Mouse (Mus musculus): ENCODE measurements around the gene Ube2f. TPM values are rescaled to one million over a fixed set of nuclear protein-coding genes. Genes with fewer than 3 reads are reported as not detected.

Ube2f gene
- polyA plus RNA-seq, 1 experiment from 2014 or later = 55.5 TPM

DNA sequence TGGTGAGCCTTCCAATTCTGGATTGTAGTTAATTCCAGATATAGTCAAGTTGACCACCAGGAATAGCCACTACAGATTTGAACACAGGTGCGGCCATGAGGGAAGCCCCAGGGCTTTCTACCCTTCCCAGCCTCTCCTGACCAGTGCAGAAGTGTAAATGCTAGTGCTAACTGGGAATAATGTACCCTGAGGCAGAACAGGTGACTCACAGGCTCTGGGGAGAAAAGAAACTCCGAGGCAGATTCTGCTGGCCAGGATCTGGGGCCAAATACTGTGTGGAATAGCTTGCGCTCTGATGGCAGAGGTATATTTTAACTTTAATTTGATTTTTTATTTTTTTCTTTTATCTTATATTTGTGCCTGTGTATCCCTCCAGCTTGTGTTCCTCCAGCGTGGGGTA is 54.5 kb downstream of the Ube2f start:
- Histone ChIP-seq H3K36me3 (ENCODE audit: control insufficient read depth, insufficient read depth) (peaks cover 62% of the 10 kb centered on the region), H3K27ac (ENCODE audit: low read depth, low read length) (no peak overlapping the region), H3K9ac (ENCODE audit: low read depth, low read length) (no peak overlapping the region), H3K4me2 (replicated peaks; ENCODE audit: low read depth) (no peak overlapping the region), H3K27me3 (replicated peaks; ENCODE audit: control insufficient read depth, insufficient read depth, low read length) (no peaks in the 10 kb centered on the region), H3K4me3 (ENCODE audit: low read depth, low read length) (no peak overlapping the region), H3K9me3 (ENCODE audit: control insufficient read depth) (no peaks in the 10 kb centered on the region), H3K4me1 (replicated peaks; ENCODE audit: control insufficient read depth, insufficient read depth, low read length) (peaks cover 9% of the 10 kb centered on the region; the same call in 1 of the 2 replicates)
- no peak for TF ChIP-seq CTCF (IDR thresholded peaks at IDR 0.05; ENCODE audit: low read depth)
- WGBS = 90% methylated on average over 4 of the region's 4 CpGs
- ATAC-seq = no peak

DNA sequence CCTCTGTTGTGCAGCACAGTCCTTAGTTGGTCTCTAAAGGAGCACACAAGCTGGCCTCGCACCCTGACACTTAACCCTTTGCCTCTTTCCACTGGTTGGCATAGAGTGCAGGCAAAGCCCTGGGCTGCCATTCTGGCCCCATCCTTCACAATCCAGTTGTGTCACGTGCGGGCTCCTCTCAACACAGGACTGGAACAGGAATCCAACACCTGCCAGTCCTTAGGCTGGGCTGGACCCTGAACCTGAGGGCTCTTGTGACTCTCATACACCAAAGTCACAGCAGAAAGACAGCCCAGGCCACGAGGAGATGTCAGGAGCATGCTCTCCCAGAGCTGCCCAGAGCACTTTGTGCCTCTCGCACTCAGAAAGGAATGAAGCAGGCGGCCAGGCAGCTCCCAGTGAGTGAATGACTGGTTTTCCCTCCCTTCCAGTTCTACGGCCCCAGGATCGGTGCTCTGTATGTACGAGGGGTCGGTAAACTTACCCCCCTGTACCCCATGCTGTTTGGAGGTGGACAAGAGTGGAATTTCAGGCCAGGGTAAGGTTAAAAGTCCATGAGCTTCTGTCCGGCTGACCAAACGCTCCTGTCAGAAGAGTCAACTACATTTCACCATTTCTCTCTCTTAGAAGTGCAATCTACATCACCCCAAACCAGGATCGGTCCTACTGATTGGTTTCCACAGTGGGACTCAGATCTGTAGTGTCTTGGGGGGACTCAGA is 59.4 kb downstream of the Ube2f start:
- ATAC-seq = no peak
- no peak overlapping the region for H3K4me2 ChIP-seq (replicated peaks; ENCODE audit: low read depth)
- peaks cover 69% of the 10 kb centered on the region for H3K36me3 ChIP-seq (ENCODE audit: control insufficient read depth, insufficient read depth)
- TF ChIP-seq CTCF (IDR thresholded peaks at IDR 0.05; ENCODE audit: low read depth) = no peak
- no peak overlapping the region for H3K4me3 ChIP-seq (ENCODE audit: low read depth, low read length)
- 93% methylated on average over 13 of the region's 13 CpGs for WGBS
- H3K4me1 ChIP-seq (replicated peaks; ENCODE audit: control insufficient read depth, insufficient read depth, low read length) = no peaks in the 10 kb centered on the region
- H3K27ac ChIP-seq (ENCODE audit: low read depth, low read length) = no peak overlapping the region
- no peaks in the 10 kb centered on the region for H3K27me3 ChIP-seq (replicated peaks; ENCODE audit: control insufficient read depth, insufficient read depth, low read length)
- H3K9ac ChIP-seq (ENCODE audit: low read depth, low read length) = no peak overlapping the region
- no peaks in the 10 kb centered on the region for H3K9me3 ChIP-seq (ENCODE audit: control insufficient read depth)

DNA sequence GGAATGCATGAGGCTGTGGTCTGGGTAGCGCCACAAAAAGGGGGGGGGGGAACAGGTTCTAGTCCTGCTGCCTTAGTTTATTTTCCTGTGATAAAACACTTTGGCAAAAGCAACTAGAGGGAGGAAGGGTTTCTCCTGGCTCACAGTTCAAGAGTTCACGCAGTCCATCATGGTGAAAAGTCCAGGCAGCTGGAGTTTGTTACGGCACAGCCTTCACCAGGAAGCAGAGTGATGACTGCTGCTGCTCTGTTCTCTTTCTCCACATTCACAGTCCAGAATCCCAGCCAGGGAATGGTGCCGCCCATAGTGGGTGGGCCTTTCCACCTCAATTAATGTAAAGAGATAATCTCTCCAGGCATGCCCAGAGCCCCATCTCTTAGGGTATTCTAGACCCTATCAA is 62.2 kb downstream of the Ube2f start:
- Histone ChIP-seq H3K4me2 (replicated peaks; ENCODE audit: low read depth) (no peak overlapping the region), H3K9ac (ENCODE audit: low read depth, low read length) (no peak overlapping the region), H3K27ac (ENCODE audit: low read depth, low read length) (no peak overlapping the region), H3K36me3 (ENCODE audit: control insufficient read depth, insufficient read depth) (peaks cover 64% of the 10 kb centered on the region), H3K9me3 (ENCODE audit: control insufficient read depth) (no peaks in the 10 kb centered on the region), H3K4me3 (ENCODE audit: low read depth, low read length) (no peak overlapping the region), H3K27me3 (replicated peaks; ENCODE audit: control insufficient read depth, insufficient read depth, low read length) (no peaks in the 10 kb centered on the region), H3K4me1 (replicated peaks; ENCODE audit: control insufficient read depth, insufficient read depth, low read length) (no peaks in the 10 kb centered on the region)
- ATAC-seq = no peak
- 83% methylated on average over 4 of the region's 4 CpGs for WGBS
- TF ChIP-seq CTCF (IDR thresholded peaks at IDR 0.05; ENCODE audit: low read depth) = no peak

DNA sequence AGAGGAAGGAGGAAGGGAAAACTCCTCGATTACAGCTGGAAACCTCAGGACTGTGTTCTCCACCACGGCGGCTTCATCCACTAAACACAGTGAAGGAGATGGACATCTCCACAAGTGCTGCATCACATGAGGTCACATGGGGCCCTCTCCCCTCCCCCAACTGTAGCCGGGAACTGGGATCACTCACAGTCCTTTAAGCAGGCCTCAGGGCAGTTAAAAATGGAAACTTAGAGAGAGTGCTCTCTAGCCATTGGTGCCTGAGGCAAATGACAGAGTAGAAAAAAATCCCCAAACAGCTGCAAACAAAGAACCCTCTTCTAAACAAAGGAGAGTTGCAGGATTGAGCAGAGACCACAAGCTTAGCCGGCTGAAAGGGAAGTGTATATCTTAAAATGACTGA is 63.1 kb downstream of the Ube2f start:
- no peak for ATAC-seq
- Histone ChIP-seq H3K9ac (ENCODE audit: low read depth, low read length) (no peak overlapping the region), H3K4me2 (replicated peaks; ENCODE audit: low read depth) (no peak overlapping the region)

DNA sequence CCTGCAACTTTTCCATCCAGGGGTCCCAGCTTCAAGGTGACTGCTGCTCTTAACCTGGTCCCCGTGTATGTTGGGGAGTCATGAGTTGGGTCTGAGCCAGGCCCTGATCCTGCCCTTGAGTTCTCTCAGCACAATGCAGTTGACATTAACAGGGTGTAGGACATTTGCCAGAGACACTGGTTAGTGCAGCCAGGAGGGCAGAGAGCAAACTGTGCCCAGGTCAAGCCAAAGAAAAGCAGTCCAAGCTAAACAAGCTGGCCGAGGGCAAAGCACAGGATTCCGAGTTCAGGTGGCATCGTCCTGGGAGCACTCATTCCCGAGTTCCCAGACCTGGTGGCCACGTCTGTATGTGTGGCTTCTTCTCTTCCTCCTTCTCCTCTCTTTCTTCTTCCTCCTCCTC is 67.6 kb downstream of the Ube2f start:
- Histone ChIP-seq H3K36me3 (ENCODE audit: control insufficient read depth, insufficient read depth) (peaks cover 25% of the 10 kb centered on the region; the same call in 1 of the 2 replicates), H3K4me3 (ENCODE audit: low read depth, low read length) (no peak overlapping the region), H3K4me2 (replicated peaks; ENCODE audit: low read depth) (no peak overlapping the region), H3K9ac (ENCODE audit: low read depth, low read length) (no peak overlapping the region), H3K27me3 (replicated peaks; ENCODE audit: control insufficient read depth, insufficient read depth, low read length) (no peaks in the 10 kb centered on the region), H3K9me3 (ENCODE audit: control insufficient read depth) (no peaks in the 10 kb centered on the region), H3K27ac (ENCODE audit: low read depth, low read length) (no peak overlapping the region), H3K4me1 (replicated peaks; ENCODE audit: control insufficient read depth, insufficient read depth, low read length) (no peaks in the 10 kb centered on the region)
- no peak for TF ChIP-seq CTCF (IDR thresholded peaks at IDR 0.05; ENCODE audit: low read depth)
- ATAC-seq = no peak
- 82% methylated on average over 6 of the region's 6 CpGs for WGBS

More for the DNA sequence above, 63.1 kb downstream of the Ube2f start:
- Histone ChIP-seq H3K4me1 (replicated peaks; ENCODE audit: control insufficient read depth, insufficient read depth, low read length) (no peaks in the 10 kb centered on the region), H3K27me3 (replicated peaks; ENCODE audit: control insufficient read depth, insufficient read depth, low read length) (no peaks in the 10 kb centered on the region), H3K36me3 (ENCODE audit: control insufficient read depth, insufficient read depth) (peaks cover 54% of the 10 kb centered on the region), H3K4me3 (ENCODE audit: low read depth, low read length) (no peak overlapping the region), H3K9me3 (ENCODE audit: control insufficient read depth) (no peaks in the 10 kb centered on the region), H3K27ac (ENCODE audit: low read depth, low read length) (no peak overlapping the region; the same call in 1 of the 2 replicates)
- WGBS = 49% methylated on average over 5 of the region's 5 CpGs
- TF ChIP-seq CTCF (IDR thresholded peaks at IDR 0.05; ENCODE audit: low read depth) = no peak

DNA sequence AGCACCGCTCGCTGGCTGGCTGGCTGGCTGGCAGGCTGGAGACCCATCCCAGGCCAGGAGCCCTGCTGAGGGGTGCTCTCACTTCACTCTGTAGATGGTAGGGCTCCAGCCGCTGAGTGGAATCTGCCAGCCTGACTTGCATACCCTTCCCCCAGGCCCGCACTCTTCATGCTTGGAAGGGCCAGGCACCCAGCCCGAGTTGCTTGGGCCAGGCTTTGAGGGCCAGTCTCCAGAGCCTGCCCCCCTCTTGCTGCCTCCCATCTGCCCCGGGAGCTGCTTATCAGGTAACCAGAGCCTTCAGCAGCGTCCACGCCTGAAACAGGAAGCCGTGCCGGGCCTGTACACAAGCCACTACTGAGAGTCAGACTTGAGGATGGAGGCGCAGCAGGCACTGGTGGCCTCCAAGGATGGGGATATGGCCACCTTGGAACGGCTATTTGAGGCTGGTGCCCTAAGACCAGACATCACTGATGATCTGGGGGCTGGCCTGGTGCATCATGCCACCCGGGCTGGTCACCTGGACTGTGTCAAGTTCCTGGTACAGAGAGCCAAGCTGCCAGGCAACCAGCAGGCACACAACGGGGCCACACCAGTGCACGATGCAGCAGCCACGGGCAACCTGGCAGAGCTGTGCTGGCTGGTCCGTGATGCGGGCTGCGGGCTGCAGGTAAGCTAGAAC is 71.8 kb downstream of the Ube2f start, which contains the start of gene Espnl:
Gene Espnl, plus strand, starts transcription at position 316 of the 679 bp plus-strand sequence.
- Histone ChIP-seq H3K4me3 (ENCODE audit: low read depth, low read length) (no peak within 1 kb of the TSS), H3K4me2 (replicated peaks; ENCODE audit: low read depth) (no peak within 1 kb of the TSS), H3K4me1 (replicated peaks; ENCODE audit: control insufficient read depth, insufficient read depth, low read length) (no peaks in the 10 kb centered on the region), H3K9ac (ENCODE audit: low read depth, low read length) (no peak within 1 kb of the TSS), H3K9me3 (ENCODE audit: control insufficient read depth) (no peaks in the 10 kb centered on the region), H3K27me3 (replicated peaks; ENCODE audit: control insufficient read depth, insufficient read depth, low read length) (no peaks in the 10 kb centered on the region), H3K27ac (ENCODE audit: low read depth, low read length) (no peak within 1 kb of the TSS), H3K36me3 (ENCODE audit: control insufficient read depth, insufficient read depth) (peaks cover 1% of the 10 kb centered on the region; the same call in 1 of the 2 replicates)
- WGBS = 58% methylated on average over 18 of the region's 19 CpGs
- ATAC-seq = no peak
- no peak for TF ChIP-seq CTCF (IDR thresholded peaks at IDR 0.05; ENCODE audit: low read depth)

All from intestine, postnatal 0 days (tissue).